ENCODE assay signal across 8 mouse cellular contexts in genomic region chr16:23224671-23225068, GRCm38 (mm10). TPM values are rescaled to one million over a fixed set of nuclear protein-coding genes. Genes with fewer than 3 reads are reported as not detected.
DNase-seq lines count a peak whose midpoint lies in the region; ATAC-seq and TF ChIP-seq lines count a peak whose summit lies in the region.

St6gal1 (plus strand) TSS chr16:23224740.

- DNase-seq in CD8-positive naive resting alpha-beta T cell, adult 2 months (ENCODE audit: low read depth in 2 of 2, low spot score in 2 of 2), result peak; percentile 86 to 91
- DNase-seq in brain, adult 2 months (ENCODE audit: low read depth, low spot score), result peak; percentile 80
- DNase-seq in kidney, postnatal 10 days, result peak; percentile 87

- peak within 1 kb of the TSS; percentile 69 for H3K4me3 ChIP-seq in forebrain, embryonic 12.5 days (replicated peaks)
- peak within 1 kb of the TSS; percentile 78 for H3K4me3 ChIP-seq in heart, embryonic 15.5 days
- H3K4me3 ChIP-seq in liver, embryonic 15.5 days (replicated peaks), result peak within 1 kb of the TSS; percentile 57
- H3K4me3 ChIP-seq in neural tube, embryonic 12.5 days, result peak within 1 kb of the TSS; percentile 66
- H3K4me3 ChIP-seq in testis, adult 2 months (ENCODE audit: control insufficient read depth, low read depth, low read length), result peak within 1 kb of the TSS; percentile 77

- peaks cover 22% of the 10 kb centered on the region; the same call in 1 of the 2 replicates for H3K27me3 ChIP-seq in forebrain, embryonic 12.5 days
- H3K27me3 ChIP-seq in heart, embryonic 15.5 days, result peaks cover 5% of the 10 kb centered on the region; the same call in 1 of the 2 replicates
- peaks cover 62% of the 10 kb centered on the region for H3K27me3 ChIP-seq in liver, embryonic 15.5 days
- no peaks in the 10 kb centered on the region for H3K27me3 ChIP-seq in neural tube, embryonic 12.5 days (replicated peaks)
- no peaks in the 10 kb centered on the region; the same call in none of the 2 replicates for H3K27me3 ChIP-seq in testis, adult 2 months (ENCODE audit: control insufficient read depth, insufficient read depth, low read length)

- peak; percentile 50 for TF ChIP-seq POLR2A in testis, adult 2 months (IDR thresholded peaks at IDR 0.05; ENCODE audit: control insufficient read depth, low read depth, low read length)

- ATAC-seq in forebrain, embryonic 12.5 days (ENCODE audit: low FRiP score), result peak; percentile 75
- ATAC-seq in heart, embryonic 15.5 days (replicated peaks; ENCODE audit: insufficient number of reproducible peaks, insufficient read depth, low FRiP score, low read depth), result peak; percentile 51
- ATAC-seq in liver, embryonic 15.5 days (ENCODE audit: insufficient read depth), result 0 out of 2 replicates have a peak, but pooled peaks have one; percentile 22
- peak; percentile 77 for ATAC-seq in neural tube, embryonic 12.5 days (ENCODE audit: low FRiP score, low read depth)

- peak within 1 kb of the TSS; percentile 90 for H3K27ac ChIP-seq in forebrain, embryonic 12.5 days
- peak within 1 kb of the TSS; percentile 86 for H3K27ac ChIP-seq in heart, embryonic 15.5 days
- no peak within 1 kb of the TSS for H3K27ac ChIP-seq in liver, embryonic 15.5 days (replicated peaks)
- H3K27ac ChIP-seq in neural tube, embryonic 12.5 days, result peak within 1 kb of the TSS; percentile 79
- peak within 1 kb of the TSS; percentile 84 for H3K27ac ChIP-seq in testis, adult 2 months (ENCODE audit: control insufficient read depth, insufficient read depth, low read depth, low read length)

- peaks cover 27% of the 10 kb centered on the region for H3K4me1 ChIP-seq in forebrain, embryonic 12.5 days
- peaks cover 17% of the 10 kb centered on the region for H3K4me1 ChIP-seq in heart, embryonic 15.5 days (replicated peaks)
- 0 out of 2 replicates have a peak, but pooled peaks cover 3% of the 10 kb centered on the region for H3K4me1 ChIP-seq in liver, embryonic 15.5 days (replicated peaks)
- H3K4me1 ChIP-seq in neural tube, embryonic 12.5 days, result peaks cover 14% of the 10 kb centered on the region
- peaks cover 4% of the 10 kb centered on the region; the same call in 1 of the 2 replicates for H3K4me1 ChIP-seq in testis, adult 2 months (ENCODE audit: control insufficient read depth, insufficient read depth, low read length)

- H3K9ac ChIP-seq in forebrain, embryonic 12.5 days, result peak within 1 kb of the TSS; percentile 91
- H3K9ac ChIP-seq in heart, embryonic 15.5 days, result peak within 1 kb of the TSS; percentile 87
- H3K9ac ChIP-seq in liver, embryonic 15.5 days, result peak within 1 kb of the TSS; percentile 40
- peak within 1 kb of the TSS; percentile 89 for H3K9ac ChIP-seq in neural tube, embryonic 12.5 days

- H3K4me2 ChIP-seq in forebrain, embryonic 12.5 days, result peak within 1 kb of the TSS; percentile 86
- H3K4me2 ChIP-seq in heart, embryonic 15.5 days, result peak within 1 kb of the TSS; percentile 93
- peak within 1 kb of the TSS; percentile 68 for H3K4me2 ChIP-seq in liver, embryonic 15.5 days
- H3K4me2 ChIP-seq in neural tube, embryonic 12.5 days (replicated peaks), result peak within 1 kb of the TSS; percentile 86

- no peaks in the 10 kb centered on the region for H3K36me3 ChIP-seq in forebrain, embryonic 12.5 days (replicated peaks)
- H3K36me3 ChIP-seq in heart, embryonic 15.5 days, result no peaks in the 10 kb centered on the region
- H3K36me3 ChIP-seq in liver, embryonic 15.5 days (replicated peaks), result no peaks in the 10 kb centered on the region
- H3K36me3 ChIP-seq in neural tube, embryonic 12.5 days, result no peaks in the 10 kb centered on the region
- H3K36me3 ChIP-seq in testis, adult 2 months (ENCODE audit: control insufficient read depth, insufficient read depth, low read length), result no peaks in the 10 kb centered on the region

- H3K9me3 ChIP-seq in forebrain, embryonic 12.5 days, result no peaks in the 10 kb centered on the region
- H3K9me3 ChIP-seq in heart, embryonic 15.5 days (replicated peaks), result no peaks in the 10 kb centered on the region
- H3K9me3 ChIP-seq in liver, embryonic 15.5 days (replicated peaks), result no peaks in the 10 kb centered on the region
- H3K9me3 ChIP-seq in neural tube, embryonic 12.5 days, result no peaks in the 10 kb centered on the region

- peak; percentile 49; the same call in 1 of the 2 replicates for TF ChIP-seq CTCF in testis, adult 2 months (IDR thresholded peaks at IDR 0.05; ENCODE audit: control insufficient read depth, insufficient read depth, insufficient replicate concordance, low read depth, low read length)

- WGBS in forebrain, embryonic 12.5 days, result 0% methylated on average over 20 of the region's 20 CpGs
- under 1% methylated on average over 20 of the region's 20 CpGs for WGBS in heart, embryonic 15.5 days
- under 1% methylated on average over 20 of the region's 20 CpGs for WGBS in liver, embryonic 15.5 days (ENCODE audit: insufficient replicate concordance)
- WGBS in neural tube, embryonic 12.5 days, result under 1% methylated on average over 20 of the region's 20 CpGs

RNA-seq across cellular contexts. Expression of gene St6gal1, which starts in this region (rescaled TPM):
- polyA plus RNA-seq in forebrain, embryonic 12.5 days (2016; fragmentation: Nextera tagmentation; extraction: Ambion mirVana), result 34.6 and 36.2 TPM in 2 replicates
- polyA plus RNA-seq in heart, embryonic 15.5 days (2015; fragmentation: Nextera tagmentation; extraction: Ambion mirVana), result 14.8 and 19.1 TPM in 2 replicates
- polyA plus RNA-seq in liver, embryonic 15.5 days (2015; fragmentation: Nextera tagmentation; extraction: Ambion mirVana), result 12.9 and 15.4 TPM in 2 replicates
- polyA plus RNA-seq in neural tube, embryonic 12.5 days (2016; fragmentation: Nextera tagmentation; extraction: Ambion mirVana), result 42.1 and 43.5 TPM in 2 replicates
- 3.6 and 4.2 TPM in 2 replicates for polyA plus RNA-seq in testis, adult 2 months (2012; rRNA removed)

Comparison
In these comparisons a context has a peak if more than half of its experiments do, and no peak if none do; other contexts are left out.
1. ATAC-seq: peak in every context shown above with its lines; median percentile 77 in neural tube, embryonic 12.5 days; 75 in forebrain, embryonic 12.5 days; 51 in heart, embryonic 15.5 days; 22 in liver, embryonic 15.5 days.
2. H3K9ac ChIP-seq: peak in every context shown above with its lines; median percentile 91 in forebrain, embryonic 12.5 days; 89 in neural tube, embryonic 12.5 days; 87 in heart, embryonic 15.5 days; 40 in liver, embryonic 15.5 days.